Mouse (Mus musculus): ENCODE measurements at regions not wholly inside any gene's neighbourhood (a gene's known extent, or its start where the extent isn't known, plus 50 kb on each side); places are given as distances from the start of the nearest gene placed in this dataset.

- DNase-seq: peak in 1 of 2 experiments; percentile 30
Observed at GRCm38 (mm10) chr4:34340057-34340456, 210.7 kb upstream of the Akirin2 start.

GRCm38 (mm10) chr4:34371281-34372032 lies 179.3 kb upstream of the Akirin2 start:
- DNase-seq: peak in 1 of 2 experiments; percentile 2

- DNase-seq: no peak
Observed at GRCm38 (mm10) chr4:34386338-34386967, 164.3 kb upstream of the Akirin2 start.

GRCm38 (mm10) chr4:34391499-34391898 lies 159.2 kb upstream of the Akirin2 start:
- DNase-seq: no peak

GRCm38 (mm10) chr4:34403061-34403460 lies 147.7 kb upstream of the Akirin2 start:
- DNase-seq: no peak

GRCm38 (mm10) chr4:34407181-34407580 lies 143.6 kb upstream of the Akirin2 start:
- no peak for DNase-seq

- no peak for DNase-seq
Observed at GRCm38 (mm10) chr4:34420970-34421369, 129.8 kb upstream of the Akirin2 start.

GRCm38 (mm10) chr4:34424131-34424646 lies 126.5 kb upstream of the Akirin2 start:
- DNase-seq: no peak

- DNase-seq: no peak
Observed at GRCm38 (mm10) chr4:34429003-34429402, 121.7 kb upstream of the Akirin2 start.

- DNase-seq: peak; percentile 10 to 11
Observed at GRCm38 (mm10) chr4:34429456-34430235, 121.1 kb upstream of the Akirin2 start.

GRCm38 (mm10) chr4:34437316-34437715 lies 113.4 kb upstream of the Akirin2 start:
- DNase-seq: no peak

- no peak for DNase-seq
Observed at GRCm38 (mm10) chr4:34449582-34449981, 101.2 kb upstream of the Akirin2 start.

- no peak for DNase-seq
Observed at GRCm38 (mm10) chr4:34462591-34462990, 88.1 kb upstream of the Akirin2 start.

- DNase-seq: no peak
Observed at GRCm38 (mm10) chr4:34465845-34466244, 84.9 kb upstream of the Akirin2 start.

- DNase-seq: no peak
Observed at GRCm38 (mm10) chr4:34466309-34466708, 84.4 kb upstream of the Akirin2 start.

- no peak for DNase-seq
Observed at GRCm38 (mm10) chr4:34468096-34468495, 82.6 kb upstream of the Akirin2 start.

- no peak for DNase-seq
Observed at GRCm38 (mm10) chr4:34475792-34476448, 74.8 kb upstream of the Akirin2 start.

- DNase-seq: no peak
Observed at GRCm38 (mm10) chr4:34484273-34484672, 66.5 kb upstream of the Akirin2 start.

GRCm38 (mm10) chr4:34485574-34485973 lies 65.2 kb upstream of the Akirin2 start:
- DNase-seq: no peak

- DNase-seq: no peak
Observed at GRCm38 (mm10) chr4:34494961-34495723, 55.6 kb upstream of the Akirin2 start.

- DNase-seq: no peak
Observed at GRCm38 (mm10) chr4:34498325-34498724, 52.4 kb upstream of the Akirin2 start.

GRCm38 (mm10) chr4:34498781-34499180 lies 52.0 kb upstream of the Akirin2 start:
- no peak for DNase-seq

All from layer of hippocampus, postnatal 36 days (tissue).